Mouse (Mus musculus): ENCODE data around the gene Scamp4.

Gene Scamp4

GRCm38 (mm10) chr10:80653156-80653720 lies 50.6 kb downstream of the Scamp4 start:
- DNase-seq (ENCODE audit: low spot score) = no peak

GRCm38 (mm10) chr10:80654866-80655265 lies 52.2 kb downstream of the Scamp4 start:
- no peak for DNase-seq (ENCODE audit: low spot score)

DNA sequence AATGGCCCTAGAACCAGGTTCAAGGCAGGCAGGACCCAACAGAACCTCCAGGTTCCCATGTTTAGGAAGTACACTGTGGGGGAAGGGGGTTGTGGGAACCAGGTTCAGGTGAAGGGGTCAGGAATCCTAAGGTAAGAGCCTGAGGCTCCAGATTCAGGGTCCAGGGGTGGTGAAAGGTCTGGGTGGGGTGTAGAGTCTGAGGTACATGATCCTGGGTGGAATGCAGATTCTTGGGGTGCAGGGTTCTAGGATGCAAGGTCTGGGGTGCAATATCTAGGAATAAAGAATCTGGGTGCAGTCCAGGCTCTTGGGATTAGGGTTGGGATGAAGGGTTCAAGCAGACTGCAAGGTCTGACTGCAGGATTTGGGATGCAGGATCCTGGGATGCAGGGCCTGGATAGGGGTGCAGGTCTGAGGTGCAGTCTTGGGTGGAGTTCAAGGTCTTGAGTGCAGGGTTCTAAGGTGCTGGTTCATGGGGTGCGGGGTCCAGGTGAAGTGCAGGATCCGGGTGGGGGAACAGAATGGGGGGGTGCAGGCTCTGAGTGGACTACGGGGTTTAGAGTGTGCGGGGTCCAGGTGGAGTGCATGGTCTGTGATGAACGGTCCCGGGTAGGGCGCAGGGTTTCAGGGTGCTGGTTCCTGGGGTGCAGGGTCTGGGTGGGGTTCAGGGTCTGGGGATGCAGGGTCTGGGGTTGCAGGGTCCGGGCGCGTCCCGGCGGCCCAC lies 52.9 kb downstream of the Scamp4 start:
- no peak for DNase-seq (ENCODE audit: low spot score)

GRCm38 (mm10) chr10:80656130-80656862 lies 53.6 kb downstream of the Scamp4 start:
- DNase-seq (ENCODE audit: low spot score) = peak; percentile 89

GRCm38 (mm10) chr10:80656863-80657623 lies 54.4 kb downstream of the Scamp4 start, which contains the start of gene Btbd2:
Gene Btbd2 (minus strand): TSS chr10:80657071.
- DNase-seq (ENCODE audit: low spot score) = no peak

DNA sequence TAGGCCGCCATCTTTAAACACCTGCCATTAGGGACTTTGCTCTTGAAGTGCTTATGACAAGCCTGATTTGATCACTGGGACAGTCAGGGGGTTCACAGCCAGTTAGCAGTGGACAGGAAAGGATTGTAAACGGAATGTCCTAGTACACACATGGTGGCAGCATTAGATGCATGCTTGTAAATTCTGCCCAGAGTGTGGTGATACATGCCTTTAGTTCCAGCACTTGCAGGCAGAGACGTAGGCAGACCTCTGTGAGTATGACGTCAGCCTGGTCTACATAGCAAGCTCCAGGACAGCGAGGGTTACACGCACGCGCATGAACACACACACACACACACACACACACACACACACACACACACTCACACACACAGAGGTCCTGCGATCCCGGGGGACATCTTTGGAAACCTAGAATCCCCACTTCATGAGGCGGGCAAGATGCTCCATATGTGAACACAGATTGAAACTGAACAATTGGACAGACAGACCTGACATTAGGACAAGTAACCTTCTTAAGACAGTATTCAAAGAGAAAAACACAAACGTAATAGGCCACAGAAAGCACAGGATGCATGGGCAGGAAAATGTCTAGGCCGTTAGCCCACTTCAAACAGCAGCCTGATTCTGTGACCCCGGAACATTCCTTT lies 55.6 kb downstream of the Scamp4 start:
- no peak for DNase-seq (ENCODE audit: low spot score)

DNA sequence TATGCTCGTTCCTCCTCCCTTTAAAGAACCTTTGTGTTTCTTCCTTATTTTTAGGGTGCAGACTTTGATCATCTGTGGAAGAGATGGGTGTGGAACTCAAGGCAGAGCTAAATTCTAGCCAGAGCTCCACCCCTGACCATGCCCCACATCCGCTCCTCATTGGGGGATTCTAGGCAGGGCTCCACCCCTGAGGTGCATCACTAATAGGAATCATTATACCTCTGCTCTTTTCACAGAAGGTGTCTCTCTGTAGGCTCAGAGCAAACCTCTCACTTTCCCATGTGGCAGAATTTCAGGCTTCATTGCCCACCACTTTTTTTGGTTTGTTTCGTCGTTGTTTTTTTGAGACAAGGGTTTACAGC lies 56.1 kb downstream of the Scamp4 start:
- DNase-seq (ENCODE audit: low spot score) = no peak

- no peak for DNase-seq (ENCODE audit: low spot score)
Measured at GRCm38 (mm10) chr10:80659213-80659612, 56.5 kb downstream of the Scamp4 start.

GRCm38 (mm10) chr10:80661149-80661548 lies 58.5 kb downstream of the Scamp4 start:
- no peak for DNase-seq (ENCODE audit: low spot score)

- no peak for DNase-seq (ENCODE audit: low spot score)
Measured at GRCm38 (mm10) chr10:80663485-80664196, 61.0 kb downstream of the Scamp4 start.

DNA sequence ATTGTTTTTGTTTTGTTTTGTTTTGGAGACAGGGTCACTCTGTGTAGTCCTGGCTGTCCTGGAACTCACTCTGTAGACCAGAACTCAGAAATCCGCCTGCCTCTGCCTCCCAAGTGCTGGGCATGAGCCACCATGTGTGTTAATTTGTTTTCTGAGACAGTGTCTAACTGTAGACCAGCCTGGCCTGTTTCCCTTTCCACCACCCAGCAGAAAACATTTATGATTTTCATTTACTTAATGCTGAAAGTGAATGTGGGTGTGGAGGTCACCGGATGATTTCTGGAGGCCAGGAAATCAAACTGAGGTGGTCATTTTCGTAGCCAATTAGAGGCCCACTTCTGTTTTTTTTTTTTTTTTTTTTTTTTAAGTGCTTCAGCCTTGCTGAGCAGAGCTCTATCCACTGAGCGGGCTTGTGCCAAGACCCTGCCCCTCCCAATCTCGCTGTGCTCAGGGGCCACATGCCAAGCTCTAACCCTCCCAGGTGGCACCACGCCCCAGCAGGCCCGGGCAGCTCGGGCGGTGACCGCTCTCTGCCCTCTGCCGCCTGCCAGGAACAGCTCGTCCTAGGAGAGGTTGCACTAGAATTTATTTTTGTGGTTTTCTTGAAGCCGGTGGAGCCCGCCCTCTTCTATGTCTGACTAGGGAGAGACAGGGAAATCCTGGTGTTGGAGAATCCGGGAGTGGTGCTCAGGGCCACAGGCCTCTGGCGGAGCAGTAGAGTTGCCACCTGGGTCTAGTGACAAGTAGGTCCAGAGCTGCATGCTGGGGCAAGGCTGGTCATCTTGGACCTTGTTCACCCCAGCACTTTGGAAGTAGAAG lies 61.7 kb downstream of the Scamp4 start:
- peak; percentile 62 for DNase-seq (ENCODE audit: low spot score)

GRCm38 (mm10) chr10:80665016-80665380 lies 62.3 kb downstream of the Scamp4 start:
- no peak for DNase-seq (ENCODE audit: low spot score)

Measured in urinary bladder, postnatal 10 days (tissue).